Mouse (Mus musculus) left cerebral cortex, postnatal 25 days (tissue): ENCODE results near the gene Ap1s1. TPM values are rescaled to one million over a fixed set of nuclear protein-coding genes. Genes with fewer than 3 reads are reported as not detected.

Experiments used
- DNase-seq, 2 experiments: peaks; one replicate each; pipeline ENCODE4 v3.0.0; 2022; ENCODE audit warnings: low spot score in 2 of 2, mixed read lengths in 1 of 2
- intact Hi-C: fragments of 180-260 bp; cut with DNase I; formaldehyde crosslinking; loops from one replicate; pipeline ENCODE4 v1.15.1; 2025
- total RNA-seq, 2 experiments: library from RNA; stranded (reverse); gene quantifications; 2 replicates each; pipeline ENCODE4 v1.2.3; 2021

Gene Ap1s1
- total RNA-seq, 2 experiments from 2014 or later: 304 to 317 TPM

GRCm38 (mm10) chr5:137029643-137030415, 16.1 kb downstream of the Ap1s1 start:
- intact Hi-C loops: loop anchor here (2.0 to 10.0 kb wide), 2 partner anchors 43 to 505 kb away; partner anchors contain the start of genes Epo, Gnb2 and Plod3

GRCm38 (mm10) chr5:137029273-137029585, 16.7 kb downstream of the Ap1s1 start:
- no peak for DNase-seq
- intact Hi-C loops: no loop called here

More at GRCm38 (mm10) chr5:137029643-137030415, 16.1 kb downstream of the Ap1s1 start:
- peak; percentile 95 to 97 for DNase-seq

- no peak for DNase-seq
- intact Hi-C loops: no loop called here
Measured at GRCm38 (mm10) chr5:137028561-137029272, 17.2 kb downstream of the Ap1s1 start.

GRCm38 (mm10) chr5:137026092-137026491, 19.8 kb downstream of the Ap1s1 start, which contains the start of gene Vgf:
Vgf (plus strand) TSS chr5:137026392.
- DNase-seq: no peak
- intact Hi-C loops: no loop called here

- DNase-seq: peak; percentile 79 to 85
- intact Hi-C loops: loop anchor here (2.0 kb wide), 1 partner anchor 82 kb away; no protein-coding TSS in a partner anchor
Measured at GRCm38 (mm10) chr5:137025132-137025531, 20.8 kb downstream of the Ap1s1 start.

- intact Hi-C loops: loop anchor here (2.0 kb wide), 1 partner anchor 82 kb away; no protein-coding TSS in a partner anchor
Measured at GRCm38 (mm10) chr5:137024318-137024717, 21.6 kb downstream of the Ap1s1 start.

GRCm38 (mm10) chr5:137015913-137016312, 30.0 kb downstream of the Ap1s1 start:
- intact Hi-C loops: no loop called here
- no peak for DNase-seq

More at GRCm38 (mm10) chr5:137024318-137024717, 21.6 kb downstream of the Ap1s1 start:
- no peak for DNase-seq

- DNase-seq: no peak
- intact Hi-C loops: no loop called here
Measured at GRCm38 (mm10) chr5:137012401-137012950, 33.5 kb downstream of the Ap1s1 start.

- peak; percentile 47 to 67 for DNase-seq
- intact Hi-C loops: no loop called here
Measured at GRCm38 (mm10) chr5:137009988-137010387, 35.9 kb downstream of the Ap1s1 start.

- DNase-seq: no peak
- intact Hi-C loops: no loop called here
Measured at GRCm38 (mm10) chr5:137007276-137007675, 38.7 kb downstream of the Ap1s1 start.

- no peak for DNase-seq
- intact Hi-C loops: no loop called here
Measured at GRCm38 (mm10) chr5:137000612-137001011, 45.3 kb downstream of the Ap1s1 start.

GRCm38 (mm10) chr5:136999449-136999848, 46.5 kb downstream of the Ap1s1 start:
- intact Hi-C loops: no loop called here
- no peak for DNase-seq

- intact Hi-C loops: loop anchor here (2.0 kb wide), 1 partner anchor 31 kb away; no protein-coding TSS in a partner anchor
Measured at GRCm38 (mm10) chr5:136989801-136990200, 56.1 kb downstream of the Ap1s1 start.

GRCm38 (mm10) chr5:136988420-136988819, 57.5 kb downstream of the Ap1s1 start:
- intact Hi-C loops: no loop called here

More at GRCm38 (mm10) chr5:136989801-136990200, 56.1 kb downstream of the Ap1s1 start:
- no peak for DNase-seq

GRCm38 (mm10) chr5:136987934-136988271, 58.0 kb downstream of the Ap1s1 start, which contains the start of gene Znhit1:
Znhit1 (minus strand) TSS chr5:136988021.
- intact Hi-C loops: loop anchor here (1.0 to 2.0 kb wide), 2 partner anchors 35 to 43 kb away; partner anchors contain the start of gene Fis1
- DNase-seq: no peak

More at GRCm38 (mm10) chr5:136988420-136988819, 57.5 kb downstream of the Ap1s1 start:
- DNase-seq: peak; percentile 40 to 48

- peak; percentile 80 to 83 for DNase-seq
- intact Hi-C loops: loop anchor here (1.0 to 2.0 kb wide), 2 partner anchors 34 to 43 kb away; partner anchors contain the start of gene Fis1
Measured at GRCm38 (mm10) chr5:136987138-136987933, 58.6 kb downstream of the Ap1s1 start.

- intact Hi-C loops: loop anchor here (1.0 to 2.0 kb wide), 2 partner anchors 33 to 44 kb away; partner anchors contain the start of gene Fis1
Measured at GRCm38 (mm10) chr5:136986695-136987137, 59.2 kb downstream of the Ap1s1 start, which contains the start of gene Plod3. Plod3 (plus strand) TSS chr5:136987019.

More at GRCm38 (mm10) chr5:136986695-136987137, 59.2 kb downstream of the Ap1s1 start, which contains the start of gene Plod3:
- DNase-seq: peak; percentile 97 to 99
